Mouse (Mus musculus) cerebellum, adult 18-20 months (tissue): ENCODE measurements around the gene Oaz1.
A peak's percentile ranks its signal among the peaks of the same experiment; 100 is the strongest.
"Not testable (repeated sequence)": the region's sequence is repeated elsewhere in the genome, so short reads cannot be mapped to it uniquely, and the experiment has no call there.

Source experiments
- DNase-seq, 2 experiments: peaks; one replicate each; pipeline ENCODE4 v3.0.0; 2021

The Oaz1 gene

DNA sequence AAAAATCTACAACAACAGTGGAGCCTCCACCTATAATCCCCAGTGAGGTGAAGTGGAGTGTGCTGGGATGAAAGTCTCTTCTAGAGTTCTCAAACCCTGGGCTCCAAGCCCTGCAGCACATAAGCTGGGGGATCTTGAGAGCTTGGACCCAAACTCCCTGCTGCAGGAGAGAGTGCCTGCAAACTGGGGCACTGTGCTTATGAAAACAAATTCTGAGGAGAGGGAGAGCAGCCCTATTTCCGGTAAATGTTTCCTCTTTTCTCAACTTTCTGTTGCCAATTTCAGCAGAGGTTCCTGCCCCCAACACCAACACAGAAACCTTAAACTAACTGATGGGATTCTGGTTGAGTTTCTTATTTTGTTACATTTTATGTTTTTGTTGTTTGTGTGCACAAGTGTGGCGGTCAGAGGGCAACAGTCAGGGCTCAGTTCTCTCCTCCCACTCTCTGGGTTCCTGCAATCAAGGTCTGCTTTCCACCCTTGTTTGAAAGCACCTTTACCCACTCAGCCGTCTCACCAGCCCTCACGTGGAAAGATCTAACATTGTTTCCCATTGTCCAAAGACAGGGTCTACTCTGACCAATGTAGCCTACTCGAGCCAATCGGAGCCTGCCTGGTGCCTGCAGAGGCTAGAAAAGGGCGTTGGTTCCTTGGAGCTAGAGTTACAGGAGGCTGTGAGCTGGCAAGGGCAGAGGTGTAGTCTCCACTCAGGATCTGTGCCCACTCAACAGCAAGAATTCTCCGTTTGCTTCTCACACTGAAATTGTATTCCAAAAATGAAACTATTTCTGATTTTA lies 2.4 kb upstream of the Oaz1 start:
- DNase-seq = no peak

DNA sequence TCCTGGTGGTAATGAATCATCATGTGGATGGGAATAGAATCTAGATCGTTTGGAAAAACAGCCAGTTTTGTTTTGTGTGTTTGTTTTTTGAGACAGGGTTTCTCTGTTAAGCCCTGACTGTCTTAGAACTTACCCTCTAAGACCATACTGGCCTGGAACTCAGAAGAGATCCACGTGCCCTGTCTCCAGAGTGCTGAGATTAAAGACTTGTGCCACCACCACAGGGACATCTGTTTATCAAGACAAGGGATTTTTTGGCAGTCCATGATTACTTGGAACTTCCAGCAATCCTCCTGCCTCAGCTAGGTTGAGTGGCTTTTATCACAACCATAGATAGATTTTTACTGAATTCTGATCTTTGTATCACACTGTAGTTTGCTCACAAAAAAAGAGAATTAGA lies 1.6 kb upstream of the Oaz1 start:
- DNase-seq = no peak

DNA sequence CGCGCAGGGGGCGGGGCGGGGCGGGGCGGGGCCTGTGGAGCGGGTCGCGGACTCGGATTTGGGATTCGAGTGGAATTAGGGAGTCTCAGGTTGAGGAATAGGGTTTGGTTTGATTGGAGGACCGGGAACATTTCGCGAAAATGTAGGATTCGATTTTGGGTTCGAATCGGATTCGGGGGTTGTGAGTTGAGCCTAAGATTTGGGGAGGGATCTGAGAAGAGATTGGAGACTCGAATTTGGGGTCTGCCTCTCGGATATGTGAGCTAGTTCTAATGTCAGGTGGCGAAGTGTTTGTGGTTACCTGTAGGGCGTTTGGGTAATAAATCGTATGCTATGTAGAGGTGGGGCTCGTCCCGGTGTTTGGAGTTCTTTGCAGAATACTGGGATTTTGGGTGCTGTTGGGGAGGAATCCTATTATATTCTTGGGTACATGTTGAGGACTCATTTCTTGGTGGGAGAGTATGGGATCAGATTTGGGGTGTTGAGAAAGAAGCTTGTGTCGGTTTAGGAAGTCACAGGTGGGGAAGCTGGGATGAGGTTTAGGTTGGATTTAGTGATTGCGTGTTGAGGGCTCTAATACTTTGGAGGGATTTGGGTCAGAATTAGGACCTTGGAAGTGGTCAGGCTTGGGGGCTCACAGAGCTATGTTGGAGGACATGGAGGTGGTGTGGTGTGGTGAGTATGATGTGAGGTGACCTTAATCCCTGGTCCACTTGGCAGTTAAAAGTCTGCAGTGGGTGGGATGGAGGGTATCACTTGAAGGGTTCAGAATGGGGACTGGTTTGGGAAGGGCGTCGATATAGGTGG lies 810 bp downstream of the Oaz1 start:
- DNase-seq = peak in 1 of 2 experiments; percentile 26

DNA sequence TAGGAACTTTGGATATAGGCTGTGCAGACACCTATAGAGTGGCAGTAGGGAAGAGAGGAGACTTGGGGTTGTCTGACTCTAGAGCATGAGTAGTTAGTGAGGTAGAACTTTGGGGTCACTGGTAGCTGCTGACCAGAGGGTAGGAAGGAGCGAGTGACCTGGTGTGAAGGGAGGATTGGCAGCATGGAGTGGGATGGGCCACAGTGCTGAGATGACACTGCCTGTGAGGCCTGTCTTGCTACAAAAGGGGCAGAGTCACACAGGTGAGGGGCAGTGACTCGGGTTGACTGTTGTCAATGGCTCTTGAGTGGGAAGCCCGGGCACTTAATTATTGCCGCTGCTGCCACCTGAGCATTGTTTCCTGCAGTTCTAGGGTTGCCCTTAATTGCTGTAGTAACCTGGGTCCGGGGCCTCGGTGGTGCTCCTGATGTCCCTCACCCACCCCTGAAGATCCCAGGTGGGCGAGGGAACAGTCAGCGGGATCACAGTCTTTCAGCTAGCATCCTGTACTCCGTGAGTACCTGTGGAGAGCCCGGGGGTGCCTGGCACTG lies 1.5 kb downstream of the Oaz1 start:
- peak; percentile 27 to 33 for DNase-seq

DNA sequence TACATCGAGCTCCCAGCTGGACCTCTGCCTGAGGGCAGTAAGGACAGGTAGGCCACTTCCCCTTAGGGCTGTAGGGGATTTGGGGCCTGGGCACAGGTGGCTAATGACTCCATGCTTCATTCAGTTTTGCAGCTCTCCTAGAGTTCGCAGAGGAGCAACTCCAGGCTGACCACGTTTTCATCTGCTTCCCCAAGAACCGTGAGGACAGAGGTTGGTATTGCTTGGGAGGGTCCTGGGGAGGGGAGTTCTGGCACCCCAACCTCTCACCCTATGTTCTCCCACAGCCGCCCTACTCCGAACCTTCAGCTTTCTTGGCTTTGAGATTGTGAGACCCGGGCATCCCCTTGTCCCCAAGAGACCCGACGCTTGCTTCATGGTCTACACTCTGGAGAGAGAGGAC lies 2.1 kb downstream of the Oaz1 start:
- DNase-seq = not testable (repeated sequence)

DNA sequence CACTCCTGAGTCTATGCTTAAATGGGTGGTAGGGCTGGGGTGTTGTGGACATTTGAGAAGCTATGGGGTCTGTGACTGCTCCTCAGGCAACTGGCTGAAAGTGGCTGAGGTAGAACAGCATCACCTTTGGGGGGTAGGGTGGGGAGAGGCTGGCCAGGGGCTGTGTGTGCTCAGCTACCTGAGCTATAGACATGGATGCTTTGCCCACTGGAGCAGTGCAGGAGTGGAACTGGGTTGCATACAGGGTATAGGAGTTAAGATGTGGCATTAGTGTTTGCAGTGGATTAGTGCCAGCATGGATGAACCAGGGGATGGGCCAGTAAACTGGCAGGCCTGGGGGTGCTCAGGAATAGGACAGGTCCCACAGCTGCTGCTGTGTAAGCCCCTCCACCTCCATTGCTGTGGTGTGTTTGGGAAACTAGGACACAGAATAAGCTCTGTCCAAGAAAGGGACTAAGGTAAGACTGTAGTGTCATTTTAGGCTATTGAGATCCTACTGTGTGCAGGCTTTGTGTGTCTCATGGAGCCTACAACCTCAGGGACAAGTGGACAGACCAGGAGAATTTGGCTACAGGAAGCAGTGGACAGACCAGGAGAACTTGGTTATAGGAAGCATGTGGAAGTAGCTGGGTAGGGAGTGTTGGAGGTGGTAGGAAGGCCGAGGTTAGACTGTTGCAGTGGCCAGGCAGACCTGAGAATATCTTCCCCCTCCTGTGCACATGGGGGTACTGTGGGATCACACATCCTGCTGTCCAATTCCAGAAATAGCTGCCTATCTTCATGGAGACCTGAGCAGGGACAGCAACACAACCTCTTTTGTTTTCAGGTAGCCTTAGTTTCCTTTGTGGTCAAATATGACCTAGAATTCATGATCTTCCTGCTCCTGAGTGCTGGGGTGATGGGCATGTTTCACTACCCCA lies 3.2 kb downstream of the Oaz1 start:
- DNase-seq = peak in 1 of 2 experiments; percentile 28

DNA sequence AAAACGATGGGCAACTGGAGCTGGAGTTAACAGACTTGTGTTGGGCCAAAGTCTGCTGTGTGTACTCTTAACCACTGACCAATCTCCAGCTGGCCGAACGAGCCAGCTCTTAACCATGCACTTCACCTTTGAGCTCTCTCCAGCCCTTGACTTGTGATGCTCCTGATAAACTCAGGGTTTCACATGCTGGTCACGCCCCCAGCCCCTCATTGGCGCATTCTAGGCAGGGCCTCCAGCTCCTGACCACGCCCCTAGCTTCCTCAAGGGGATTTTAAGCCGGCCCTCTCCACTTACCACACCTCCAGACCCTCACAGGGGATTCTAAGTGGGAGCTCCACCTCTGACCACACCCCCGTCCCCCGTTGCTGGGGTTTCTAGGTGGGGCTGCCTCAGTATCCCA lies 4.7 kb downstream of the Oaz1 start:
- DNase-seq = no peak

DNA sequence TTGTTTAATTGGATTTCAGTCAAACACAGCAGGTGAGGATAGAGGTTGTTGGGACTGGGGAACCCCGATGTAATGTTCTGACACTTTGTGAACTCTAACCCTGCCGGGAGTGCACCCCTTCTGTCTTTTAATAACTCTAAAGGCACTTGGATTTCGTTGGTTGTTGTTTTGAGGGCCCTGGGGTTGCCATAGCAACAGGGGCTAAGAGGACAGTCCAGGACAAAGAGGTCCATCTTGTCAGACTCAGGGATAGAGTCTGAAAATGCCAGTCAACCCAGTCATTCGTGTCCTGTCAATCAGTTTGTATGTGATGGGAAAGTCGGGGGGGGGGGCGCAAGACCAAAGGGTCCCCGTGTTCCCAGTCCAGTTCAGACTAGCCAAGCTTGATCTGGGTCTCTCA lies 6.4 kb downstream of the Oaz1 start:
- DNase-seq = no peak

DNA sequence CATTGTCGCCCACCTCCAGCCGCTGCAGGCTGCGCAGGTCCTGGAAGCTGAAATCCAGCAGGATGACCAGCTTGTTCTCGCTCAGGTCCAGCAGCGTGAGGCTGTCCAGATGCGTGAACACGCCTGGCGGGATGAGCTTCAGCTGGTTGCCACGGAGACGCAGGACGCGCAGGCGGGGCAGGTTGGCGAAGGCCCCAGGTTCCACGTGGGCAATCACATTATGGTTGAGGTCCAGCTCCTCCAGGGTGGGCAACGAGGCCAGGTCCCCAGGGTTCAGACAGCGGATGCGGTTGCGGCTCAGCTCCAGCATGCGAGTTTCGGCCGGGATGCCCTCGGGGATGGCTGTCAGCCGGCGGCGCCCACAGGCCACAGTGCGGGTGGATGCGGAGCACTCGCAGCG lies 9.2 kb downstream of the Oaz1 start:
- peak in 1 of 2 experiments; percentile 39 for DNase-seq

DNA sequence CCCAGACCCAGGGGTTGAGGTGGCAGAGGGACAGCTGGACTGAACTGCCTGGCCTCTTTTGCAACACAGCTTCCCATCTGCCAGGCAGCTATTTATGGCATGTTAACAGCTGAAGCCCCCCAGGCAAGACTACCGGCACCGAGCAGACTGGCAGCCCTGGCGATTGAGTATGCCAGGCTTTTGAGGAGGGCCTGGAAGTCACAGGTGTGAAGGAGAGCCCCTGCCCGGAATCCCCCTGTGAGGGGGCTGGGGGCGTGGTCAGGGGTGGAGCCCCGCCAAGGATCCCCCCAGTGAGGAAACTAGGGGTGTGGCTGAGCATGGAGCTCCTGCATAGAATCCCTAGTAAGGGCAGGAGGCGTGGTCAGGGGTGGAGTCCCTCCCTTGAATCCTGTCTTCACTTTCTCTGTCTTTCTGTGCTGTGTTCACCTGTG lies 10.5 kb downstream of the Oaz1 start:
- peak; percentile 54 to 60 for DNase-seq

DNA sequence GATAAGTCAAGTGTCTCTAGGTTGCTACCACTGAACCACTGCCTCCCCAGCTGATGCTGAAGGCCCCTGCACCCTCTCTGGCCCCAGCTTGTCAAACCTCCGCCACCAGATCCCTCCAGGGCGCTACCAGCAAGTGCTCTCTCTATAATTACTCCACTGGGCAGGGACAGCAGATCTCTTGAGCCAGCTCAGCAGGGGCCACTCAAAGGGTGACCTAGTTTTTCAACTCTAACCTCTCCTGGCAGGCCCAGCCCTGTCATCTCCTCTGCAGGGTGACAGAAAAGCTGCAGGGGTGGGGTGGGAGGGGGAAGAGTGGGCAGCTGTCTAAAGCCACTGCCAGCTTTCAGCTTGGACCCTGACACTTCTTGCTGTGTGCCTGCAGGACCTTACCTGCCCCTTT lies 11.4 kb downstream of the Oaz1 start:
- peak; percentile 69 to 79 for DNase-seq

DNA sequence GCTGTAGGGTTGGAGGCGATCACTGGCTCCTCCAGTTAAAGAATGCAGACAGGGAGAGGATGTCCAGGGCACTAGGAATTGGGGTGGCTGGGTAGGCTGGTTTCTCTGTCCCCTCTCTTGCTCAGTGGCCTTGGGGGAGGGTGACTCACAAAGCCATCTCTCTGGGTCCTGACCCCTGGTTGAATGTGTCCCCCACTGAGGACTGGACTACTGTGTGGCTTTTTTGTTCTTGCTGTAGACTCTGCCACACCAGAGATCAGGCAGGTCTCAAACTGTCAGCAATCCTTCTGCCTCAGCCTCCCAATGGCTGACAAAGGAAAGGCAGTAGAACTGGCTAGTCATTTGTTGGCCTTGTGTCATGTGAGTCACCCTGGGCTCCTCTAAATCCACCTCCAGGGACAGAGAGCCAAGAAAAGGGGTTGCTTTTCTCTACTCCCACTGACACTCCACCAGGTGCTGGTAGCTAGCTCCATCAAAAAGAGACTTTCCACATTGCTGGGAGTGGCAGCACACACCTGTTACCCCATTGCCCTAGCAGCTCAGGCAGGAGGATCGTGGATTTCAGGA lies 12.0 kb downstream of the Oaz1 start:
- DNase-seq = peak; percentile 41 to 45

DNA sequence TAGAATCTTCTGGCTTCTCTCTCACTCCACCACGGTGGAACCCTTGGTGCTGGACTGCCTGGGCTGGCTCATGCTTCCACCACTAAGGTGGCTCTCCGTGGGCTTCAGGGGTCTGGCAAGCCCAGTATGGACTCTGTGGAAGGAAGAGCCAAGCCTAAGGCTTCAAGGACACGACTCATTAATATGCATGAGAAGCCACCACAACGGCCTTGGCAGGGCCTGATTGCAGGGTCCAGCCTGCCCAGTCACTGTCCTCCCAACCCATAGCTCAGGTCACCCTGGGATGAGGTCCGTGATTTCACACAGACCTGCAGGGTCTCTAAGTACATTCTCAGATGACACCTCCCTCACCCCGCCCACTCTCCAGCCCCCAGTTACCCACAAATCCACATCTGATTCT lies 13.4 kb downstream of the Oaz1 start:
- peak in 1 of 2 experiments; percentile 25 for DNase-seq

DNA sequence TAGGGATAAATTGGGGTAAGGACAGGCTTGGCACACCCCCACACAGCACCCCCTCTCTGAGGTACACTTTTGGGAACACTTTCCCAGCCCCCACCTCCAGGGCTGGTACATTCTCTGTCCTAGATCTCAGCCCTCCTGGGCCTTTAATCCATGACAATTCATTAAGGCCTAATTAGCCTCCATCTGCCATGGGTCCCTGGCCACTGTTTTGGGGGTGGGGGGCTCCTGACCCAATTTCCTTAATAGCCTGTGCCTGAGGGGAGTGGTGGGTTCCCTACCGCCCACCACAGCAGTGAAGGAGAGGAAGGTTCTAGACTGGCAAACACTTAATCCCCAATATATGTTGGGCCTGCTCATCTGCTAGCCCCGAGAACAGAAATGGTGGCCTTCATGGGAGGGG lies 15.2 kb downstream of the Oaz1 start:
- DNase-seq = peak in 1 of 2 experiments; percentile 36

DNA sequence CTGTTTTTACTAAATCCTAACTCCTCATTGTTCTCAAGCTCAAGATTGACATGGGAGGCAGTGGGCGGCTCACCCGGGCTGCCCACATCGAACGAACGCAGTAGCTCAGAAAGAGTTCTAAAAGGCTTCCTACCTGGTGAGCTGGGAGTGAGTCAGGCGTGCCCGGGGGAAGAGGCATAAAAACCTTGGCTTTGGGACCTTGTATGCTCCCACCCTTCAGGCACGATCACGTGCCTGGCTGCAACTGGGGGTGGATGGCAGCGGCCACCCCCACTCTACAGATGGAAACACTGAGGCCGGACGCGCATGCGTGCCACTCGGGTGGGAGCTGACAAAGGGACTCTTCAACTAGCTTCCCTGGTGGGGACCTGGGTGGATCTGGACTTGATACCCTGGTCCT lies 15.9 kb downstream of the Oaz1 start:
- peak in 1 of 2 experiments; percentile 43 for DNase-seq

DNA sequence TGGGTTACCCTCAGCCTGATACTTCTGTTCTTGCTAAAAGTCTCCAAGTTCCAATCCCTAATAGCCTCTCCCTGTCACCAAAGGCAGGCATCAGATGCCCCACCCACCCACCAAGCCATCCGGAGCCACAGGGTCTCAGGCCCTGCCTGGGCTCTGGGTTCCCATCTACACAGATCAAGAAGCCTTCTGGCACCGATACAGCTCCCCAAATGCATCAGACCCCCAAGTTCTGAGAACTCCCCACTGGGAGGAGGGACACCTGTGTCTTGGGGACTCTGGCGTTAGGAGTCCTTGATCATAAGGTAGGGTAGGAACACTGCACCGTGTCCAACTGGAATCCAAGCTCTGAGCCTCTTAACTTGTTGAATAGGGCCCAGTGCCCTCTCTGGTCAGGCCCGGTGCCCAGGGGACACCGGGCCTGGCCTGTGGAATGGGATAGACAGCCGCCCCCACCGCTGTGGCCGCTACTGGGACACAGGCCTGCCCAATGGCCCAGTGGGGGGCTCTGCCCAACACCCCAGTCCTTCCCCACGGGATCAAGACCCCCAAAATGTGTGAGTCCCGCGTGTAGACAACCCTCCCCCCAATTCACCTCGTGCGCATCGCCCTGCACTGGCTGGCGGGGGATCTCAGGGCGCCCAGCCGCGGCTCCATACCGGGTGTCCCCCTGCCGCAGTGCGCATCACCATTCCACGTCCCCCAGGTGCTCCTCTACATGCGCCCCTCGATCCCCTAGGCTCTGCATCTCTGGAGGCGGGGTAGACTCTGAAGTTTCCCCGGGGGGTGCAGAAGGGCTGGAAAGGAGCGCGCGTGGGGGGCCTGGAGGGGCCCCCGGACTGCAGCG lies 16.9 kb downstream of the Oaz1 start:
- no peak for DNase-seq

DNA sequence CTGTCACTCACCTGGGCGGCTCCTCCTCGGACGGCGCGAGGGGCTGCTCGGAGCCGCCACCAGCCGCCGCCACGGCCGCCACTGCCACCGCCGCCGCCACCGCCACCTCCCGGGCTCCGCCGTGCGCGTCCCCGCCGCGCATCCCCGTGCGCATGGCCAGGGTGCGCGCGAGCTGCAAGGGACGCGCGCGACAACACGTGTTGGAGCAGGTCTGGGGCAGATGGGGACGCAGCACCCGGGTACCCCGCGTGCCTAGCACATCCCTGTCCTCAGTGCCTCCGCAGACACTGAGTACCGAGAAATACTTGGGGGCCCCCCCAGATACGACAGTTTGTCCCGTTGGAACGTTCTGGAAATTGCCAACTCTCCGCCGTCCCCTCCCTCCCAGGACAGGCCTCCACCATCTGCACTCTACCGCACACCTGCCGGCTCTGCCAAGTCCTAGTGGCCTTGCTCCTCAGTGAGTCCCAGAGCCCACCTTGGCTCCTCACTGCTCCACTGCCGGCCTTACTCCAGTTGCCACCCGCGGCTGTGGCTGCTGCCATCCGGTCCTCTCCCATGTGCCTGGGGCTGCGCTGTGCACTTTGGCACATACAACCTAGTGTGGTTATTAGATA lies 17.6 kb downstream of the Oaz1 start, which contains the start of gene Lingo3:
Lingo3 (minus strand) TSS at position 109 of the 617 bp plus-strand sequence.
- peak; percentile 73 to 89 for DNase-seq

DNA sequence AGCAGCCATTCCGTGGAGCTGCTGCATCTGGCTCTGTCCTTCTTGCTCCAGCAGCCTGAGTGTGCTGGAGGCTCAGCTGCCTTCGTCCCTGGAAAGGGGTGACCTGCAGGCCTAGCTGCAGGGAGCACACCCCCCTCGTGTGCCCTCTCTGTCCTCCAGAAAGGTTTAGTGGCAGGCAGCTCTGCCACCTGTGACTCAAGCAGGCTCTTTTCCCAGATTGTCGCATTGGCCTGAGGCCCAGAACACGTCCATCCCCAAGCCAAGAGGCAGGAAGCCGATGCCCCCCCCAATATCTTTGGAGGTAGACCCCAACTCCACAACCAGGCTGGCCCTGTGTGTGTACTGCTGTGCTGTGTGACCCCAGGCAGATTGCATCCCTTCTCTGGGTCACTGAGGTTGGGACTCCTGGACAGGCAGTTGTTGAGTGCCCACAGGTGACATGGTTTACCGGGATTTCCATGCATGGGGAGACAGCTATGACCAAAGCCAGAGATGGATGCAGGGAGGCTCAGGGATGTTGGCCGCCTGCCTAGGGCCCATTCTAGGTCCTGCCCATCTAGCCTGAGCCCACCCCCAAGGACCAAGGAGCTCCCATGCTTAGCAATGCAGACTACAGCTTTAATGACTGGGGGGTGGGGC lies 18.7 kb downstream of the Oaz1 start:
- peak in 1 of 2 experiments; percentile 45 for DNase-seq

DNA sequence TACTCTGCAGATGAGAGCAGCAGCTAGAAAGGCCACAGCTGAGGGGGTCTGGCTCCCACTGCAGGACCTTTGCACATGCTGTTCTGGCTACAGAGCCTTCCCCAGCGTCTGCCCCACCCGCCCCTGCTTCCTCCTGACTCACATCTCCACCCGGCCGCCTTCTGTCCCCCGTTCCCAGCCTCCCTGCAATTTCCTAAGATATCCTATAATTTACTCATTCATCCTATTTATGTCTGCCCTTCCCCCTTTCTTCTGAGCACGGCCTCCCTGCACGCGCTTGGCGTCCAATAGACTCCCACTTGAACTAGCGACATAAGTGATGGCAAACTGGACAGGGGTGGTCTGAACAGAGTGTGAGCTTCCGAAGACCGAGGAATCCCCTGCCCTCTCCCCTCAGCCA lies 19.3 kb downstream of the Oaz1 start:
- no peak for DNase-seq

DNA sequence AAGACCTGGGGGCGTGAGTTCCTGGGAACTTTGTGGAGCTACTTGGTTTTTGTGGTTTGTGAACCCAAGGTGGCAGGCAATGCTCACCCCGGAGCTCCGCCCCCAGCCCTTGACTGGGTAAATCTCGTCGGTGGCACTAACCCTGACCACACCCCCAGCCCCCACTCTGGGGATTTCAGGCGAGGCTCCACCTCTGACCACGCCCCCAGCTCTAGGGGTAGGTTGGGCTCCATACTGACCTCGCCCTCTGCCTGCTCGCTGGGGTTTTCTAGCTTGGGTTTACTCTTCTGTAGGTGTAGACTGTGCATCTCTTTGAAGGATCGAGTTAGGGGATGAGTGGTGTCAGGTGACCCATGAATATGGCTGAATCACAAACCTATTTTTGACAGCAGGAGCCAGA lies 22.1 kb downstream of the Oaz1 start:
- no peak for DNase-seq
